Mouse (Mus musculus) heart, embryonic 12.5 days (tissue): ENCODE measurements at regions not wholly inside any gene's neighbourhood (a gene's known extent, or its start where the extent isn't known, plus 50 kb on each side); places are given as distances from the start of the nearest gene placed in this dataset.

Source experiments
- ATAC-seq: fragments of 200-750 bp; cut with Nextera tagmentation; 2 replicates; pipeline ENCODE4 v1.8.0; 2017; ENCODE audit warnings: moderate TSS enrichment, moderate library complexity; ENCODE audit not compliant: insufficient number of reproducible peaks, low FRiP score
- H3K27ac ChIP-seq: fragments of 300-500 bp; sonication (generic); 2 replicates; pipeline ENCODE4 v1.5.1; 2016; ENCODE audit warnings: mild to moderate bottlenecking, moderate library complexity; ENCODE audit not compliant: poor library complexity, severe bottlenecking
- H3K27me3 ChIP-seq: fragments of 300-500 bp; sonication (generic); replicated peaks from 2 replicates; pipeline ENCODE4 v1.6.1; 2016; ENCODE audit warnings: mild to moderate bottlenecking, moderate library complexity
- H3K36me3 ChIP-seq: fragments of 300-500 bp; sonication (generic); 2 replicates; pipeline ENCODE4 v1.6.1; 2016; ENCODE audit warnings: mild to moderate bottlenecking, moderate library complexity
- H3K4me1 ChIP-seq: fragments of 300-500 bp; sonication (generic); replicated peaks from 2 replicates; pipeline ENCODE4 v1.6.1; 2016; ENCODE audit warnings: mild to moderate bottlenecking
- H3K4me2 ChIP-seq: fragments of 300-500 bp; sonication (generic); 2 replicates; pipeline ENCODE4 v1.6.1; 2016; ENCODE audit warnings: mild to moderate bottlenecking, moderate library complexity
- H3K4me3 ChIP-seq: fragments of 300-500 bp; sonication (generic); 2 replicates; pipeline ENCODE4 v1.5.1; 2016; ENCODE audit warnings: mild to moderate bottlenecking
- H3K9ac ChIP-seq: fragments of 300-500 bp; sonication (generic); 2 replicates; pipeline ENCODE4 v1.6.1; 2016; ENCODE audit warnings: mild to moderate bottlenecking, moderate library complexity
- H3K9me3 ChIP-seq: fragments of 300-500 bp; sonication (generic); replicated peaks from 2 replicates; pipeline ENCODE4 v1.6.1; 2016; ENCODE audit warnings: mild to moderate bottlenecking, moderate library complexity
- WGBS: fragments of 180-500 bp; shearing (Covaris S2); methylation state at CpG from one replicate; pipeline ENCODE4 v1.1.7; 2016; 5-methylcytosine and 5-hydroxymethylcytosine counted together

DNA sequence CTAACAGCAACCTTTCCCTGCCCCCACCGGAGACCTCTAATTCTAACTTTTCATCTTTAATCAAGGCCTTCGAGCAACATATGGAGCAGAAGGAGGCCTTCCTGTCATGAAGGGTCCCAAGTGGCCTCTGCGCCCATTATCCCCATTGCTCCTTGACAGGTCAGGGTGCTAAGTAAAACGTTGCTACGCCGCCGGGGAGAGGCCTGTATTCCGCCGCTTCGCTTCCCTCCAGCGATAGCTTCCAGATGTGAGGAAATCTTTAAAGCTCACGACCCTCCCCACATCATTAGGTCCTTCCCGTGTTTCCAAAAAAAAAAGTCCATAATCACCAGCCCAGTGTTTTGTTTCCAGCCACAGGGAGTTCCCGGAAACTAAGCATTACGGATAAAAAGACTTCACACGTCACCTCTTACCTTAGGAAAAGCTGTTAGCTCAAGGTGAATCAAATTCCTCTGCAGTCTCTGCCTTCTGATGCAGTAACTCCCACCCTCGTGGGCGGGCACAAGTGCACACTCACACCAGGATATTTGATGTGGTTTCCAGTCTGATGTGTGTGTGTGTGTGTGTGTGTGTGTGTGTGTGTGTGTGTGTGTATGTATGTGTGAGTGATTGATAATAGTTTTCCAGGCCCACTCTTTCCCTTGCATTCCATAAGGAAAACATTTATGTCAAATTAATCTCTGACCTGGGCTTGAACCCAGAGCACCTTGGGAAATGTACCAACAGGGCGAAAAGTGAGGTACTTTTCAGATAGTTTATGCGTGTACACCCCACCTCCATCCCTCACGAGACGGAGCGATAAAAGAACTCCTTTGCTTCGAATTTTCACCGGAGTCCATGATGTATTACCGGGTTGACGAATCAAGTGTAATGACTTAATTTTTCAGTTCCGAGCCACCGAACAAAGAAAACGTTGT lies 107.5 kb downstream of the Gm45692 start:
- Histone ChIP-seq H3K4me1 (no peaks in the 10 kb centered on the region), H3K4me3 (no peak overlapping the region), H3K36me3 (no peaks in the 10 kb centered on the region), H3K9ac (no peak overlapping the region), H3K27ac (no peak overlapping the region), H3K4me2 (peak overlapping the region; percentile 18; the same call in 1 of the 2 replicates), H3K9me3 (no peaks in the 10 kb centered on the region), H3K27me3 (0 out of 2 replicates have a peak, but pooled peaks cover 2% of the 10 kb centered on the region)
- WGBS, result 45% methylated on average over 30 of the region's 30 CpGs
- no peak for ATAC-seq

DNA sequence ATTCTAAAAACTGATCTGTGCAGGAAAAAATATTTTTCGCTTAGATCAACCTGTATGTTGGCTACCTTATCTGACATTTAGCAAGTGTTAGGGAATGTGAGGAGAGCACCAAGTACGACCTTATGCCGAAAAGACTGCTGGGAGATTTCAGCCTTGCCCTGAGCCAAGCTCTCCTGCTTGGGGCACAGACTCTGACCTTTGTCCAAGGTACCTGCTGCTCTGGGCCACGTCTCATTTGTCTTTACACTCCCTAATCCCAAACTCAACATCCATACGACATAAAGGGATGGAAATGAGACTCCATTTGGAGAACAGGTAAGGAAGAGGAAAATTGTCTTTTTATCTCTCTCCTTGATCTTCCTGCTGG lies 108.2 kb downstream of the Gm45692 start:
- H3K36me3 ChIP-seq, result no peaks in the 10 kb centered on the region
- H3K9ac ChIP-seq, result no peak overlapping the region
- no peak overlapping the region for H3K4me3 ChIP-seq
- H3K27me3 ChIP-seq, result 0 out of 2 replicates have a peak, but pooled peaks cover 2% of the 10 kb centered on the region
- ATAC-seq, result no peak
- WGBS, result 41% methylated on average over 5 of the region's 5 CpGs
- H3K4me2 ChIP-seq, result no peak overlapping the region
- no peak overlapping the region for H3K27ac ChIP-seq
- H3K9me3 ChIP-seq, result no peaks in the 10 kb centered on the region
- H3K4me1 ChIP-seq, result no peaks in the 10 kb centered on the region

DNA sequence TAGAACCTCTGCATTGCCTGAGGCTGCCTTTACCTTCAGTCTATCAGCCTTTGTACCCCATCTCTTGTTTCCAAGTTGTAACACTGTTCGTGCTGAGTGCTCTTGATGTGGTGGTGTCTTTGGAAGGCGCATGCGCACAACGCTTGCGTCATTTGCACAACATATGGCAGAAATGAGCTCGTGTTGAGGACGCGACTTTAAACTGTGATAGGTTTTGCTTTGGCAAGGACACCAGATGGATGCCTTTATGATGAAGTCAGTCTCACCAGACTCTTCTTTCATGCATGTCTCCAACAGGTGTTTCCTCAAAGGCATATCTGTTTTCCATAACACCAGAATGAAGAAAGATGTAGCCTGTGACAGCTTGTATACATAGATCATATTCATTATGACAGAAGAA lies 110.2 kb downstream of the Gm45692 start:
- H3K4me2 ChIP-seq, result no peak overlapping the region
- H3K36me3 ChIP-seq, result no peaks in the 10 kb centered on the region
- 86% methylated on average over 8 of the region's 8 CpGs for WGBS
- H3K27ac ChIP-seq, result no peak overlapping the region
- peaks cover 3% of the 10 kb centered on the region; the same call in 1 of the 2 replicates for H3K9me3 ChIP-seq
- H3K4me3 ChIP-seq, result no peak overlapping the region
- no peaks in the 10 kb centered on the region for H3K4me1 ChIP-seq
- H3K27me3 ChIP-seq, result 0 out of 2 replicates have a peak, but pooled peaks cover 2% of the 10 kb centered on the region
- no peak overlapping the region for H3K9ac ChIP-seq
- ATAC-seq, result no peak

DNA sequence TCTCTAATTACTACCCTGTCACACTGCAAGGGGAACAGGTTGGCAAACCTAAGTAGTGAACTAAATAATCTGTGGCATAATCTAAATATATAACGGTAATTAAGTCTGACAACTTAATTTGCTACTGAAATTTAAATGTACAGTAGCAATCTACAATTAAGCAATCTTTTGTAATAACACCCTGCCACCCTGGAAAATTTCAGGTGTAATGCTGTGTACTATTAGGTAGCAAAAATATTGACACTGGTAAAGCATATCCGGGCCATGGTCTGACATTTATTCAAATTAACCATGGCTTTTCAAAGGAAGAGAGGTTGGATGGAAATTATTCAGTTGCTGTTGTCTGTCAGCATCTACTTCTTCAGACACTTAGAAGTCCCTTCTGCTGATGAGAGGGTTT lies 119.7 kb downstream of the Gm45692 start:
- no peaks in the 10 kb centered on the region for H3K36me3 ChIP-seq
- no peak overlapping the region for H3K27ac ChIP-seq
- no peaks in the 10 kb centered on the region for H3K27me3 ChIP-seq
- H3K9ac ChIP-seq, result no peak overlapping the region
- 78% methylated on average over 2 of the region's 2 CpGs for WGBS
- no peak overlapping the region for H3K4me2 ChIP-seq
- no peaks in the 10 kb centered on the region for H3K4me1 ChIP-seq
- no peak overlapping the region for H3K4me3 ChIP-seq
- H3K9me3 ChIP-seq, result peaks cover 2% of the 10 kb centered on the region; the same call in 1 of the 2 replicates
- no peak for ATAC-seq

DNA sequence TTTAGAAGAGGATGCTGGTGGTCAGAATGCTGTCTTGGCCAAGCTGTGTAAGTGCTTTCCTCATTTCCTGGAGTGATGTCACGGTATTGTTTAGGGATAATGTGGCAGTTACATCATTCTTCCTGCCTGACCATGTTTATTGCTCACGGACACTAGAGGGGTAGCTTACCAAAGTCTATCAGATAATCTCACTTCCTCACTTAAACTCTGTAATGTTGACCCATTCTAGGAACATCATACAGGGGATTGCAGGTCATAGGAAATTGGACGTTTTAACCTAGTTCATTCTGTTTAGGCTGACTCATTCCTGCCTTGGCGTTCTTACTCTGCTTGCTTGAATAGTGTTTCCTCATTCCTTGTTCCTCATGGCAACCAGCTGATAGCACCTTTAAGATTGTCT lies 120.3 kb downstream of the Gm45692 start:
- Histone ChIP-seq H3K27ac (peak overlapping the region; percentile 41; the same call in 1 of the 2 replicates), H3K4me3 (no peak overlapping the region), H3K4me1 (no peaks in the 10 kb centered on the region), H3K9ac (no peak overlapping the region), H3K9me3 (no peaks in the 10 kb centered on the region), H3K27me3 (no peaks in the 10 kb centered on the region), H3K36me3 (no peaks in the 10 kb centered on the region), H3K4me2 (no peak overlapping the region)
- whole genome bisulfite sequencing, result 35% methylated on average over 4 of the region's 4 CpGs
- peak; percentile 51; the same call in 1 of the 2 replicates for ATAC-seq

DNA sequence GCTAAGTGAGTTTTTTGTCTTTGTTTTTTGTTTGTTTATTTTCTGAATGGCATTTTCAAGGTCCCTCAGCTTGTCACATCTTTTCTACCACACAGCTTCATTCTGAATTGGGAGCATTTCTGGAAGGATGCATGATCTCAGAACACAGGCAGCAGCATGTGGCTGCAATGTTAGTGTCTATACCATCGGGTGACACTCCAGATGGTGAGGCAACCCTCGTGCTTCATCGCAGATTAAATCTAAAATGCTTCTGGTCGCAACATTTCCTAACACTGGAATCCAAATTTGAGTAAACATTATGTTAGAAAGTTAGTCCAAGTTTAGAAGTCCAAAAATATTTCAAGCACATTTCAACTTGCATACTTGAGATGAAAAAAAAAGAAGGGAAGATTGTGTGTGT lies 124.4 kb downstream of the Gm45692 start:
- Histone ChIP-seq H3K4me2 (no peak overlapping the region), H3K4me1 (no peaks in the 10 kb centered on the region), H3K36me3 (no peaks in the 10 kb centered on the region), H3K27ac (no peak overlapping the region), H3K4me3 (no peak overlapping the region), H3K27me3 (0 out of 2 replicates have a peak, but pooled peaks cover 5% of the 10 kb centered on the region), H3K9me3 (no peaks in the 10 kb centered on the region), H3K9ac (no peak overlapping the region)
- no peak for ATAC-seq
- WGBS, result 78% methylated on average over 4 of the region's 4 CpGs

DNA sequence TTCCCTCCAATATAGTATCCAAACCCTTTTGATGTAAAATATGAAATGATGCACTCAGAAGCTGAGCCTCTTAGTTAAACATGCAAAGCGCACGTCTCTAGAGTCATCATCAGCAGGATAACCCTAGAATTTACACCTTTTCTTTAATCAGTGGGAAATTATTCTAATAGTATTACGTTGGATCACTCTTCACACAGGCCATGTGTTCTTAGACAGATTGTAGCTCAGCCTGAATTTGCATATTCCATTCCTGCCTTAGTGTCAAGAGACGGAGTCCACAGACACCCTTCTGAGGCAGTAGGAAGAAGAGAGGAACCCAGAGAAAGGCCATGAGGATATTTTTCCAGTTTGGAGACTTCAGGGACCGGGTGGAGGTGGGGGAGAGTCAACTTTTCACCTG lies 125.0 kb downstream of the Gm45692 start:
- H3K4me1 ChIP-seq, result no peaks in the 10 kb centered on the region
- H3K9me3 ChIP-seq, result no peaks in the 10 kb centered on the region
- no peaks in the 10 kb centered on the region for H3K36me3 ChIP-seq
- WGBS, result 76% methylated on average over 5 of the region's 5 CpGs
- no peak for ATAC-seq
- H3K27ac ChIP-seq, result no peak overlapping the region
- H3K27me3 ChIP-seq, result 0 out of 2 replicates have a peak, but pooled peaks cover 5% of the 10 kb centered on the region
- no peak overlapping the region for H3K9ac ChIP-seq
- H3K4me3 ChIP-seq, result no peak overlapping the region
- H3K4me2 ChIP-seq, result no peak overlapping the region

DNA sequence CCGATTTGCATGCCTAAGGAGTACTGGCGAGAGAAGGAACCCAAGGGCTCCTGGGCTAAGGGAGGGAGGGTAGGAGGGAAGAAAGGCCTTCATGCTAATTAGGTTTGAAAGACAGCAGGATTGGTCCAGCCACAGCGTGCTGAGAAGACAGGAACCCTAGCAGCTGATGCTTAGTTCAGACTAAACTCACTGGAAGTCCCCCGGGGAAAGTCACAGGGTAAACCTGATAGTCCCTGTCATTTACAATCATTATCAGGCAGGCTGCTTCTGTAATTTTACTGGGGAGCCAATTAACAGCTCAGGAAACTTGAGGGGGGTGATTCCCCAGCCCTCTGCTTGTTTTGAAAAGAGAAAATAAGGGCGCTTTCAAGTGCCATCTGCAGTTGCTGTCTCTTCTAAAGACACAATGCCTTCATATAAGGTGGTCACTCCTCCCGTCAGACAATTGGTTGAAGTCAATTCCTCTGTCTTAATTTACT lies 135.9 kb downstream of the Gm45692 start:
- Histone ChIP-seq H3K9ac (no peak overlapping the region), H3K9me3 (peaks cover 7% of the 10 kb centered on the region), H3K4me1 (no peaks in the 10 kb centered on the region), H3K27ac (no peak overlapping the region), H3K4me2 (no peak overlapping the region), H3K27me3 (no peaks in the 10 kb centered on the region), H3K36me3 (no peaks in the 10 kb centered on the region), H3K4me3 (no peak overlapping the region)
- WGBS, result 20% methylated on average over 6 of the region's 6 CpGs
- no peak for ATAC-seq

DNA sequence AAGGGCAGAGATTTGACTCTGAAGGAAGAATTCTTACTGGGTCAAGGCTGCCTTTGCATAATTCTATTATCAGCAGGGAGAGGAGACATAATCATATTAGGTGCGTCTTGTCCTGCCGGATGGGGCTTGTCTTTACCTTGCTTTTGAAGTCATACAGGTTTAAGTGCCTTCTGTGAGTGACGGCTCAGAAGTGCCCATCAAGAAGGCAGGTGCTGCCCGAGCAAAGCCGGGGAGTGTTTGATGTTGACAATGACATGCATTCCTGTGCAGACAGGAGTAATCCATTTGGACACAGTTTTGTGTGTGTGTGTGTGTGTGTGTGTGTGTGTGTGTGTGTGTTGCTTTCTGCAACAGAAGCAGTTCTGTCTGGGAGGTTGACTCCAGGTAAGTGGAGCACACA lies 141.0 kb downstream of the Gm45692 start:
- Histone ChIP-seq H3K9ac (no peak overlapping the region), H3K9me3 (peaks cover 5% of the 10 kb centered on the region; the same call in 1 of the 2 replicates), H3K36me3 (no peaks in the 10 kb centered on the region), H3K4me3 (no peak overlapping the region), H3K27me3 (peaks cover 4% of the 10 kb centered on the region), H3K4me2 (no peak overlapping the region), H3K27ac (no peak overlapping the region), H3K4me1 (no peaks in the 10 kb centered on the region)
- no peak for ATAC-seq
- 41% methylated on average over 5 of the region's 5 CpGs for WGBS

DNA sequence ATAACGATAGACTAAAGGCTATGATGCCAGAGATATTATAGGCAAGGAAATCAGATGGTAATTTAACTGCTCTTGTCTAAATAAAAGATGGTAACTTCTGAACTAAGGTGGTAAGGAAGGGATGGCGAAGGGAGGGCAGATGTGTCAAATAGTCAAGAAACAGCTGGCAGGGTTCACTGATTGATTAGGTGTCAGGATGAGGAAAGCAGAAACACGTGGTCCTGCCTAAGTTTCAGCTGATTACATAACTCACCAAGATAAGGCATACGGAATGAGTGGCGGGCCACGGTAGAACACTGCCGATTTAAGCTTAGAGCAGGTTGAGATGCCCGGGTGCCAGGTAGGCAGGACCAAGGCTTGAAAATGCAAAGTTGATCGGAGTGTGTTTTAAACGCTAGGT lies 143.2 kb downstream of the Gm45692 start:
- Histone ChIP-seq H3K4me1 (no peaks in the 10 kb centered on the region), H3K27me3 (peaks cover 4% of the 10 kb centered on the region), H3K27ac (no peak overlapping the region), H3K4me2 (no peak overlapping the region), H3K9ac (no peak overlapping the region), H3K4me3 (no peak overlapping the region), H3K36me3 (no peaks in the 10 kb centered on the region), H3K9me3 (peaks cover 5% of the 10 kb centered on the region; the same call in 1 of the 2 replicates)
- no peak for ATAC-seq
- 63% methylated on average over 10 of the region's 10 CpGs for WGBS

DNA sequence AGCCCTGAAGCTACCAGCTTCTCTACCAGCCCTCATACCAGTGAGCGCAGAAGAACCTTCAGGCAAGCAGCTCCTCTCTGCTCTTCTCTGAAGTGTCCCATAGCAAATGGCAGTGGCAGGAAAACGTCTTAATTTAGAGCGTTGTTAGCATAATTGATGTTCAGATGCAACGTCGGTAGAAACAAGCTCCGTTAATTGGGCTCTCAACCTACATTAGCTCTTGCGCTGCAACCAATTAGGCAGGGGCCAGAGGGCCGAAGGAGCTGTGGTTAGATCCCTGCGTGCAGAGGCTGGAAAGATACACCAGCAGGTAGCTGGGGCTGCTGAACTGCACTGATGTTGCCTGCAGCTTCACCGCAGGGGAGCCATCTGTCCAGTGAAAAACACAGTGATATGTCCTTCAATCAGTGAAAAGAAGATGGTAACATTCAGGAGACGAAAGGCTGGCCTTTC lies 145.6 kb downstream of the Gm45692 start:
- ATAC-seq, result no peak
- no peaks in the 10 kb centered on the region for H3K4me1 ChIP-seq
- H3K27ac ChIP-seq, result no peak overlapping the region
- no peak overlapping the region for H3K4me2 ChIP-seq
- H3K9me3 ChIP-seq, result peaks cover 5% of the 10 kb centered on the region; the same call in 1 of the 2 replicates
- H3K36me3 ChIP-seq, result no peaks in the 10 kb centered on the region
- 54% methylated on average over 11 of the region's 11 CpGs for WGBS
- no peak overlapping the region for H3K9ac ChIP-seq
- no peak overlapping the region for H3K4me3 ChIP-seq
- H3K27me3 ChIP-seq, result peaks cover 9% of the 10 kb centered on the region
